Mouse (Mus musculus) frontal cortex, adult (tissue): ENCODE results near the gene Tmem223.
"Not testable (repeated sequence)": the region's sequence is repeated elsewhere in the genome, so short reads cannot be mapped to it uniquely, and the experiment has no call there.

Experiments used
- ATAC-seq: cut with Nextera tagmentation; 2 replicates; pipeline ENCODE4 v1.9.2; 2017; ENCODE audit warnings: mild to moderate bottlenecking, moderate library complexity, mixed read lengths; ENCODE audit not compliant: low TSS enrichment

Gene Tmem223

GRCm38 (mm10) chr19:8770567-8771270 is at the start of gene Tmem223:
TSS of gene Tmem223 (plus strand) at chr19:8770996.
- peak; percentile 53; the same call in 1 of the 2 replicates for ATAC-seq

- no peak for ATAC-seq
Measured at GRCm38 (mm10) chr19:8721378-8721777, 49.4 kb upstream of the Tmem223 start.

DNA sequence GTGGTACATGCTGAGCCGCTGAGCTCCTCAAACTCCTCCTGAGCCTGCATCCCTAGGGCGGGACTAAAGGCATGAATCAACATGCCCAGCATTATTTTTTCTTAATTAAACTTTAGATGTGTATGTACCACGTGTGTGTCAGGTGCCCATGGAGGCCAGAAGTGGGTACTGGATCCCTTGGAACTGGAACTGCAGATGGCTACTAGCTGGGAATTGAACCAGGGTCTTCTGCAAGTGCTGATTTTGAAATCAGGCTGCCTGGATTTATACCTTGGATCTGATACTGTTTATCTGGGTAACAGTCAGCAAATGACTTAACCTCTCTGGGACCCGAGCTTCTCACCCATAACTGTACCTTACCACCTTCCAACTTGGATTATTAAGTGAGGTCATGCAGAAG is 48.8 kb upstream of the Tmem223 start:
- no peak for ATAC-seq

DNA sequence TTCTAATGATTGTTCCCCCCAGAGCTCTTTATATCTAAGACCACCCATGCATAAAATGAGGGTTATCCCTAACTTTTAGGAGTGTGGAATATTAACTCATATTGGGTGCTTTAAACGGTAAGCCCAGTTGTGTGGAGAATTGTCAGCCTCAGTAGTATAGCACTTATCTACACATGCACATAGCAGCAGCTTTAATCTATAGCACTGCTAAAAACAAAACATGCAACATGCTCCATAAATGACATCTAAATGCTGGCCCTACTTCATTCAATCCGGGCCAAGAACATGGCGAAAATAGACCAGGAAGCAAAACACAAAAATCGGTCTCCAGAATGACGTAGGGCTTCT is 48.3 kb upstream of the Tmem223 start:
- ATAC-seq: no peak; the same call in 1 of the 2 replicates

DNA sequence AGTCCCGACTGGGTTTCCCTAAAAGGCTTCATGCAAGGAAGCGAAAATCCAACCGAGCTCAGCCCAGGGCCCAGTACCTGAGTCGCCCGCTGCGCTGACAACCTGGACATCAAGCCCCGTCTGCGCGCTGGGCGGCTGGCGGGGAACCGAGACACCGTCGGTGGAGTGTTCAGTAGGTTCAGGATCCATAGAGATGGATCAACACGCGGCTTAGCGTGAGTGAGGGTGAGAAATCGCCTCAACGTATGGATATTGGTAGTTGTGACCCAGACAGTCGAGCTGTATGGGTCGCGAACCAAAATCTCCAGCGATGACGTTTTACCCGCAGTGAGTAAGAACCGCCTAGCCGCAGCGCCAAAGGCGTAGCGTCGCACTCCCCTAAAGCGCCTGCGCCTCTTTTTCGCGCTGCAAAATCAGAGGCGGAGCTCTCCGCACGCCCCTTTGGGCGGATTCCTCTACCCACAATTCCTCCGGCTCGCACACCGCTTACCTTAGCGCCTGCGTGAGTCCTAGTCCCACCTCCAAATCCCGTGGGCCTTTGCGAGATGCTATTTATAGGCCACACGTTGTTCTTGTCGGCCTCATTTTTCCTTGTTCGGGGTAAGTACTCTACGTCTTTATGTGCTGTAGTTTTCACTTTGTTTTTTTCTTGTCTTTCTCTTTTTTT is 47.8 kb upstream of the Tmem223 start, which contains the start of gene Slc3a2:
TSS of gene Slc3a2 (minus strand) at position 463 of the 667 bp plus-strand sequence.
- ATAC-seq: peak; percentile 94

GRCm38 (mm10) chr19:8723574-8724346 is 47.0 kb upstream of the Tmem223 start:
- ATAC-seq: no peak

GRCm38 (mm10) chr19:8724392-8724791 is 46.4 kb upstream of the Tmem223 start:
- ATAC-seq: no peak

DNA sequence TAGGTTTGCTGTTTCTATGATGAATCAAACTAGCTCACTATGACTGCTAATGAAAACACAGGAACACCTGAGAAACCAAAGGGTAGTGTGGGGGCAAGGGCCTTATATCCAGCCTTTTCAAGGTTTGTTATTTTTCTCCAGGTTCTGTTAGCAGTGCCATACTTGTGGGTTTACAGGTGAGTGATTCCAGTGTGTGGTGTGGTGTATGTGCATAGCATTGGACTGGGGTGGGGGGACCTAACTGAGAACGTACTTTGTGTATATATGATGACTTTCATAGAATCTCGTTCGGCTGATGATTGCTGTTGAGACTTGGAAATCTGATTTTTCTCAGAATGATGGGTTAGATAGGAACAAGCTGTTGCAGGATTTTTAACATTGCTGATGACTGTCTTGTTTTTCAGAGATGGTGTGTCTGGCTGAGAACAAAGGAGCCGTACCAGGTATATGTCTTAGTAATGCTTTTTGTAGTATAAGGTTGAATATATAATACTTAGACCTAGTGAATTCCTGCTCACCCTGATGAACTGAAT is 45.6 kb upstream of the Tmem223 start:
- ATAC-seq: no peak

GRCm38 (mm10) chr19:8726609-8727390 is 44.0 kb upstream of the Tmem223 start:
- ATAC-seq: no peak

DNA sequence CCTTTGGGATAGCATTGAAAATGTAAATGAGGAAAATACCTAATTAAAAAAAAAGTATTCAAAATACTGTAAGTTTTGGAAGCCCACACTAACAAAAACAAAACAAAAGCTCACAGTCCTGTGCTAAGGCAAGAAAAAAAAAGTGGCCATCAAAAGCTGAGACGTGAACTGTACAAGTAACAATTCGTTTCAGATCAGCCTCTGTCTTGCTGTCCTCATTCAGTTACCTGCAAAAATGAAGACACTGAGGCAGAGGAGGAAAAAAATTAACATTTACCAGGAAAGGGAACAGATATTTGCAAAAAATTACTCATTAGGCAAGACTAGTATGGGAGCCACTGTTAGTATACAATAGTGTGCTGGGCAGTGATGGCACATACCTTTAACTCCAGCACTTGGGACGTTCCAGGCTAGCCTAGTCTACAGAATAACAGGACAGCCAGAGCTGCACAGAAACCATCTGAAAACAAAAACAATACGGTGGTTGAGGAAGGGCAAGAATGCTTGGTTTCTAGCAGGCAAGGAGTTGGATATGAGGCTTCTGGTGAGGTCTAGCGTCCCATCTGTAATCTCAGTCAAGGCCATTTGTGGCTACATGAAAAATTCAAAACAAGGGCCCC is 43.2 kb upstream of the Tmem223 start:
- ATAC-seq: no peak

GRCm38 (mm10) chr19:8728335-8729099 is 42.3 kb upstream of the Tmem223 start:
- ATAC-seq: not testable (repeated sequence)

DNA sequence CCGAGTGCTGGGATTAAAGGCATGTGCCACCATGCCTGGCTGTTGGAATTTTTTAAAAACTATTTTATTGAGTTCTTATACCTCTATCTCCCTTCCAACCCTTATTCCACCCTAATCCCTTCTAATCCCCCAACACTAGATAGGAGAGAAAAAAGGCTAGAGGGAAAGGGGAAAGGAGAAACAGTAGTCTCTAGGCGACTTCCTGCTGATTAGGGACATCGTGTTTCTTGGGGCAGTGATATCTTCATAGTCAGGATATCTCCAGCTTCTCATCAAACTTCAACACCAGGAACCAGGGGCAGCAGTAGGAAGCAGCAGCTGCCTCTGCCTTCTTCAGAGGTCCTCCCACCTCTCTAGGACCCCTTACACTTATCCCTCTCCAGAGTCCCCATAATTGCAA is 36.5 kb upstream of the Tmem223 start:
- no peak for ATAC-seq

- peak; percentile 90 for ATAC-seq
Measured at GRCm38 (mm10) chr19:8735389-8736159, 35.2 kb upstream of the Tmem223 start, which contains the start of gene Wdr74. TSS of gene Wdr74 (plus strand) at chr19:8735827.

- no peak for ATAC-seq
Measured at GRCm38 (mm10) chr19:8736160-8736467, 34.7 kb upstream of the Tmem223 start.

DNA sequence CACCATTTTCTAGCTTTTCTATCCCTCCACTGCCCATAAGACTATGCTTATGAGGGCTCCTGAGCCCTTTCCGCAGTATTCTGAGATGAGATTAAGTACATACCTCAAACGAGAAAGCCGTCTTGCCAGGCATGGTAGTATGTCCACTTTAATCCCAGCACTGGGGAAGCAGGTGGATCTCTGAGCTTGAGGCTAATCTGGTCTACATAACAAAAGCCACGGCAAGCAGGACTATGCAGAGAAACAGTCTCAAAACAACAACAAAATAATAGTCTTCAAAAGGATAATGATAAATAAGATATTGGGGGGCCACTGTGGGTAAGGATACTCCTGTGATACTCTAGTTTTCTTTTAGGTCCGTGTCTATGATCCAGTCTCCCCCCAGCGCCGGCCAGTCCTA is 31.9 kb upstream of the Tmem223 start:
- ATAC-seq: no peak

DNA sequence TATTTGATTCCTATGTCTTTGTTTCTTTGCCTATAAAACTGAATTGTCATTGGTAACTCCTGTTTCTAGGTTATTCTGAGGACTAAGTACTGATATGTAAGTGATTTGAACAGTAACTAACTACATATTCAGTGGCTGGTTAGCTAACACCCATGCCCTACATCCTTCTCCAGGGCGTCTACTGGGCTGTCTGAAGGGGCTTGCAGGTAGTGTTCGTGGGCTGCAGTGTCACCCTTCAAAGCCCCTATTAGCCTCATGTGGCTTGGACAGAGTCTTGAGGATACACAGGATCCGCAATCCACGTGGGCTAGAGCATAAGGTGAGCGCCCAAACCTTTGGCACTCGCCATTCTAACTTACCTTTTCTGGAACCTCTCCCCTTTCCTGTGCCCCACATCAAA is 31.1 kb upstream of the Tmem223 start:
- ATAC-seq: no peak

DNA sequence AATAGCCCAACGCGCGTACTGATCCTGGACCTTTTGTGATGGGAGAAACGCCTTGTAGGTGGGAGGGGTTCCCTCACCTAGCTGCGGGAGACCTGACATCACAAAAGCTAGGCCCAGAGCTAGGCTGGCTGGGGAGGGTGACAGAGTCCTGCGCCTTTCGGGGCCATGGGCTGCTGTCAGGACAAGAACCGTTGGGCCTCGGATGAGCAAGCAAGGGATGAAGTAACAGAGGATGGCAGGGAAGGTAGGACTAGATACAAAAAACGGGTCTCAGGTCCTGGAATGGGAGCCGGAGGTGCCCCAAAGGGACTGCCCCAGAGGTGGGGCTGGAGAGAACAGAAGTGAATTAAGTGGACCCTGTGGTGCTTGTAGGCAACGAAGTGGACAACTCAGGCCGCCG is 30.2 kb upstream of the Tmem223 start, which contains the start of gene 1700092M07Rik:
TSS of gene 1700092M07Rik (plus strand) at position 116 of the 400 bp plus-strand sequence.
- ATAC-seq: no peak

DNA sequence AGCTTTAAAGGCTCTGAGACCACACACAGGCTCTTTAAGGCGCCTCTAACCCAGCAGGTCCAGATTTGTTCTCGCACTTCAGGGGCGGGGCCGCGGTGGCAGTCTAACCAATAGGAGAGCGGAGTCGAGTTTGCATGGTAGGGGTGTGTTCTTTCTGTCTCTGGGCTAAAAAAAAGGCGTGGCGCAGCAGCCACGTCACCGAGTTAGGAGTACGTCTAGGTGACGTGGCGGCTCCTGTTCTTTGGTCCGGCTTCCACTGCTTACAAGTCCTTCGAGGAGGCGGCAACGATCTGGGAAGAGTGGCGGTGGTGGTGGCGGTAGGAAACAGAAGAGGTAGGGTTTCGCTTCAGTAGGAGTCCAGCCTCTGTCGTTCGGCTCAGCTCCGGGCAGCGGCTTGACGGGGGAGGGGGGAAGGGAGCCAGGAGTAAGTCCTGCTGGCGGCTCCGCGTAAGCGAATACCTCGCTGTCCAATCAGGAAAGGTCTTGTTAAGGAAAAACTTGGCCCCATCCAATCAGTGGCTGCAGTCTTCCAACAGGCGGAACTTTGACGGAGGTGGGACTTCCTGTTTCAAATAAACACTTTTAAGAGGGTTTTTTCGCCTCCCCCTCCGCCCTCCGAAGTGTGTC is 29.4 kb upstream of the Tmem223 start, which contains the start of gene Stx5a:
TSS of gene Stx5a (plus strand) at position 171 of the 627 bp plus-strand sequence.
- ATAC-seq: peak; percentile 98

- no peak for ATAC-seq
Measured at GRCm38 (mm10) chr19:8742176-8742575, 28.6 kb upstream of the Tmem223 start.
